Mouse (Mus musculus) layer of hippocampus, adult 9-11 months (tissue): Measurements from ENCODE around the gene Os9.
A peak's percentile ranks its signal among the peaks of the same experiment; 100 is the strongest.
"Not testable (repeated sequence)": the region's sequence is repeated elsewhere in the genome, so short reads cannot be mapped to it uniquely, and the experiment has no call there.

Source experiments
- DNase-seq: peaks from one replicate; pipeline ENCODE4 v3.0.0; 2022

Gene Os9

GRCm38 (mm10) chr10:127144536-127144935, 23.6 kb upstream of the Os9 start:
- DNase-seq = no peak

GRCm38 (mm10) chr10:127143228-127143627, 22.3 kb upstream of the Os9 start:
- no peak for DNase-seq

GRCm38 (mm10) chr10:127141500-127141899, 20.6 kb upstream of the Os9 start:
- no peak for DNase-seq

- no peak for DNase-seq
Measured at GRCm38 (mm10) chr10:127140971-127141370, 20.0 kb upstream of the Os9 start.

GRCm38 (mm10) chr10:127138328-127139141, 17.6 kb upstream of the Os9 start:
- DNase-seq = no peak

- no peak for DNase-seq
Measured at GRCm38 (mm10) chr10:127137896-127138295, 17.0 kb upstream of the Os9 start.

GRCm38 (mm10) chr10:127136510-127136909, 15.6 kb upstream of the Os9 start:
- no peak for DNase-seq

- DNase-seq = no peak
Measured at GRCm38 (mm10) chr10:127135118-127135836, 14.3 kb upstream of the Os9 start.

- DNase-seq = not testable (repeated sequence)
Measured at GRCm38 (mm10) chr10:127134394-127135035, 13.6 kb upstream of the Os9 start.

- DNase-seq = no peak
Measured at GRCm38 (mm10) chr10:127132469-127132868, 11.5 kb upstream of the Os9 start.

GRCm38 (mm10) chr10:127129431-127129830, 8.5 kb upstream of the Os9 start:
- no peak for DNase-seq

- no peak for DNase-seq
Measured at GRCm38 (mm10) chr10:127127711-127128279, 6.9 kb upstream of the Os9 start.

GRCm38 (mm10) chr10:127126579-127126978, 5.6 kb upstream of the Os9 start:
- DNase-seq = no peak

GRCm38 (mm10) chr10:127125210-127126001, 4.5 kb upstream of the Os9 start:
- DNase-seq = no peak

- peak; percentile 74 for DNase-seq
Measured at GRCm38 (mm10) chr10:127123436-127123805, 2.5 kb upstream of the Os9 start.

- no peak for DNase-seq
Measured at GRCm38 (mm10) chr10:127122784-127123435, 2.0 kb upstream of the Os9 start.

GRCm38 (mm10) chr10:127122018-127122417, 1.1 kb upstream of the Os9 start:
- DNase-seq = no peak

- no peak for DNase-seq
Measured at GRCm38 (mm10) chr10:127120301-127121065, 448 bp downstream of the Os9 start.

GRCm38 (mm10) chr10:127119229-127119628, 1.7 kb downstream of the Os9 start:
- DNase-seq = no peak

- DNase-seq = no peak
Measured at GRCm38 (mm10) chr10:127118470-127118869, 2.5 kb downstream of the Os9 start.

GRCm38 (mm10) chr10:127115068-127115467, 5.9 kb downstream of the Os9 start:
- no peak for DNase-seq
